Mouse (Mus musculus): Measurements from ENCODE around the gene Ppp5c.

Ppp5c gene

GRCm38 (mm10) chr7:16990006-16990744 is 37.5 kb downstream of the Ppp5c start:
- in situ Hi-C loops (cut with MseI, MboI) = loop anchor here in 1 of 2 experiments (10.0 kb wide), 1 partner anchor 55 kb away; no protein-coding TSS in a partner anchor

- in situ Hi-C loops (cut with MseI, MboI) = no loop called here
Observed at GRCm38 (mm10) chr7:16988405-16988804, 39.3 kb downstream of the Ppp5c start.

- in situ Hi-C loops (cut with MseI, MboI) = no loop called here
Observed at GRCm38 (mm10) chr7:16987541-16988149, 40.1 kb downstream of the Ppp5c start.

- in situ Hi-C loops (cut with MseI, MboI) = no loop called here
Observed at GRCm38 (mm10) chr7:16982859-16983568, 44.7 kb downstream of the Ppp5c start, which contains the start of gene Gm42372. TSS of gene Gm42372 (plus strand) at chr7:16983086.

GRCm38 (mm10) chr7:16980348-16980747 is 47.4 kb downstream of the Ppp5c start:
- in situ Hi-C loops (cut with MseI, MboI) = no loop called here

GRCm38 (mm10) chr7:16978593-16978992 is 49.1 kb downstream of the Ppp5c start:
- in situ Hi-C loops (cut with MseI, MboI) = no loop called here

- in situ Hi-C loops (cut with MseI, MboI) = no loop called here
Observed at GRCm38 (mm10) chr7:16978173-16978572, 49.6 kb downstream of the Ppp5c start.

- in situ Hi-C loops (cut with MseI, MboI) = no loop called here
Observed at GRCm38 (mm10) chr7:16976298-16976697, 51.4 kb downstream of the Ppp5c start.

- in situ Hi-C loops (cut with MseI, MboI) = no loop called here
Observed at GRCm38 (mm10) chr7:16974018-16974417, 53.7 kb downstream of the Ppp5c start.

GRCm38 (mm10) chr7:16971160-16971559 is 56.6 kb downstream of the Ppp5c start:
- in situ Hi-C loops (cut with MseI, MboI) = no loop called here

- in situ Hi-C loops (cut with MseI, MboI) = no loop called here
Observed at GRCm38 (mm10) chr7:16968414-16968813, 59.3 kb downstream of the Ppp5c start.

GRCm38 (mm10) chr7:16961678-16962077 is 66.0 kb downstream of the Ppp5c start:
- in situ Hi-C loops (cut with MseI, MboI) = loop anchor here in 1 of 2 experiments (5.0 kb wide), 1 partner anchor 36 kb away; no protein-coding TSS in a partner anchor

- in situ Hi-C loops (cut with MseI, MboI) = loop anchor here in 1 of 2 experiments (5.0 kb wide), 1 partner anchor 38 kb away; no protein-coding TSS in a partner anchor
Observed at GRCm38 (mm10) chr7:16959539-16960187, 68.1 kb downstream of the Ppp5c start, which contains the start of gene Pnmal1. TSS of gene Pnmal1 (plus strand) at chr7:16959679.

GRCm38 (mm10) chr7:16956410-16957265 is 71.1 kb downstream of the Ppp5c start:
- in situ Hi-C loops (cut with MseI, MboI) = no loop called here

GRCm38 (mm10) chr7:16955712-16956111 is 72.0 kb downstream of the Ppp5c start:
- in situ Hi-C loops (cut with MseI, MboI) = no loop called here
